Mouse (Mus musculus): Measurements from ENCODE around the gene Stard3nl. TPM values are rescaled to one million over a fixed set of nuclear protein-coding genes. Genes with fewer than 3 reads are reported as not detected.
A peak's percentile ranks its signal among the peaks of the same experiment; 100 is the strongest.

Stard3nl gene
- 90.0 and 94.4 TPM in 2 replicates for polyA plus RNA-seq (2012; rRNA removed)

GRCm38 (mm10) chr13:19395688-19396354, at the start of gene Stard3nl:
TSS of gene Stard3nl (minus strand) at chr13:19395795.
- Histone ChIP-seq H3K4me3 (ENCODE audit: insufficient read depth, low read length) (peak within 1 kb of the TSS; percentile 98), H3K4me1 (ENCODE audit: control insufficient read depth, insufficient read depth, low read length) (peaks cover 5% of the 10 kb centered on the region; the same call in 1 of the 2 replicates), H3K27ac (ENCODE audit: insufficient read depth, low read length) (peak within 1 kb of the TSS; percentile 97)
- TF ChIP-seq POLR2A (IDR thresholded peaks at IDR 0.05; ENCODE audit: extremely low read depth, insufficient read depth, low read length) (peak; percentile 60; the same call in 1 of the 2 replicates), CTCF (IDR thresholded peaks at IDR 0.05; ENCODE audit: extremely low read depth, insufficient read depth, low read length) (no peak)

- TF ChIP-seq CTCF (IDR thresholded peaks at IDR 0.05; ENCODE audit: extremely low read depth, insufficient read depth, low read length) (no peak; the same call in 1 of the 2 replicates), POLR2A (IDR thresholded peaks at IDR 0.05; ENCODE audit: extremely low read depth, insufficient read depth, low read length) (no peak)
- H3K27ac ChIP-seq (ENCODE audit: insufficient read depth, low read length) = no peak overlapping the region
- no peak overlapping the region for H3K4me3 ChIP-seq (ENCODE audit: insufficient read depth, low read length)
- no peaks in the 10 kb centered on the region for H3K4me1 ChIP-seq (ENCODE audit: control insufficient read depth, insufficient read depth, low read length)
These were observed 42.4 kb upstream of the Stard3nl start for GRCm38 (mm10) chr13:19438040-19438439.

DNA sequence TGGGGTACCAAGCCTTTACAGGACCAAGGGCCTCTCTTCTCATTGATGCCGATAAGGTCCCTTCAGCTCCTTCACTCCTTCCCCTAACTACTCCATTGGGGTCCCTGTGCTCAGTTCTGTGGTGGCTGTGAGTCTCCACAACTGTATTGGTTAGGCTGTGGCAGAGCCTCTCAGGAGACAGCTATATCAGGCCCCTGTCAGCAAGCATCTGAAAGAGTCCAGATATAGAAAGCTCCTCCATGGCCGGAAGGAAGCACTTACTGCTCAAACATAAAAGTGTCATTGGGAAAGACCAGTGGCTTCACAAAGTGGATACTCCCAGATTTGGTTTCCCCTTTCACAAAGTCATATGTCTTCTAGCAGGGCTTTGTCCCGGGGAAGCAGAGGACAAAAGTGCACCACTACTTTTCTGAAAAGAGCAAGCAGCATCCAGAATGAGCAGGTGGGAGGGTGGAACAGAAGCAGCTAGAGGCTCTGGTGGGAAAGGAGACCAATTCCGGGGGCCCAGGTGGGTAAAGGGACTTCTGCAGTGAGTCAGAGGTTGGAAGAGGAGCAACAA, 34.3 kb upstream of the Stard3nl start:
- Histone ChIP-seq H3K4me1 (ENCODE audit: control insufficient read depth, insufficient read depth, low read length) (no peaks in the 10 kb centered on the region), H3K4me3 (ENCODE audit: insufficient read depth, low read length) (no peak overlapping the region), H3K27ac (ENCODE audit: insufficient read depth, low read length) (no peak overlapping the region)
- TF ChIP-seq POLR2A (IDR thresholded peaks at IDR 0.05; ENCODE audit: extremely low read depth, insufficient read depth, low read length) = no peak
- TF ChIP-seq CTCF (IDR thresholded peaks at IDR 0.05; ENCODE audit: extremely low read depth, insufficient read depth, low read length) = no peak

- Histone ChIP-seq H3K4me1 (ENCODE audit: control insufficient read depth, insufficient read depth, low read length) (no peaks in the 10 kb centered on the region), H3K4me3 (ENCODE audit: insufficient read depth, low read length) (no peak overlapping the region), H3K27ac (ENCODE audit: insufficient read depth, low read length) (no peak overlapping the region)
- TF ChIP-seq CTCF (IDR thresholded peaks at IDR 0.05; ENCODE audit: extremely low read depth, insufficient read depth, low read length) (no peak), POLR2A (IDR thresholded peaks at IDR 0.05; ENCODE audit: extremely low read depth, insufficient read depth, low read length) (no peak)
These were observed 32.5 kb upstream of the Stard3nl start for GRCm38 (mm10) chr13:19428076-19428475.

- Histone ChIP-seq H3K27ac (ENCODE audit: insufficient read depth, low read length) (no peak overlapping the region), H3K4me1 (ENCODE audit: control insufficient read depth, insufficient read depth, low read length) (no peaks in the 10 kb centered on the region), H3K4me3 (ENCODE audit: insufficient read depth, low read length) (no peak overlapping the region)
- TF ChIP-seq POLR2A (IDR thresholded peaks at IDR 0.05; ENCODE audit: extremely low read depth, insufficient read depth, low read length) = no peak
- TF ChIP-seq CTCF (IDR thresholded peaks at IDR 0.05; ENCODE audit: extremely low read depth, insufficient read depth, low read length) = no peak
These were observed 29.0 kb upstream of the Stard3nl start for GRCm38 (mm10) chr13:19424563-19424962.

DNA sequence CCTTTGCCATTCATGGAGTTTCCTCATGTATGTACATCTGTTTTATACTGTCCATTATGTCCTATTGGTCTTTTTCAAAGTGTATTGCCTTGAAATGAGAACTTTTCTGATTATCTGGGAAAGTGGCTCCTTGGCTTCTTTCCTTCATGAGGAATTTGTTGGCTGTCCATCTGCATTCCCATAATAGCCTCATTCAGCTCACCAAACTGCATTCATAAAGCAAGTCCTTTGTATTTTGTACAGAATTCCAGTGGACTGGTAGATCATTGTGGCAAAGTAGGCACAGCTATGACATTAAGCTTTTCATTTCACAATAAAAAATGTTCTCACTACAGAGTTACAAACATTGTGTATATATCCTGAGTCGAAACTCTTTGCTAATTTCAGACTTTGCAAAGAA, 26.9 kb upstream of the Stard3nl start:
- H3K4me3 ChIP-seq (ENCODE audit: insufficient read depth, low read length) = no peak overlapping the region
- no peak for TF ChIP-seq POLR2A (IDR thresholded peaks at IDR 0.05; ENCODE audit: extremely low read depth, insufficient read depth, low read length)
- TF ChIP-seq CTCF (IDR thresholded peaks at IDR 0.05; ENCODE audit: extremely low read depth, insufficient read depth, low read length) = no peak
- no peak overlapping the region for H3K27ac ChIP-seq (ENCODE audit: insufficient read depth, low read length)
- H3K4me1 ChIP-seq (ENCODE audit: control insufficient read depth, insufficient read depth, low read length) = no peaks in the 10 kb centered on the region

- Histone ChIP-seq H3K27ac (ENCODE audit: insufficient read depth, low read length) (no peak overlapping the region), H3K4me1 (ENCODE audit: control insufficient read depth, insufficient read depth, low read length) (no peaks in the 10 kb centered on the region), H3K4me3 (ENCODE audit: insufficient read depth, low read length) (no peak overlapping the region)
- TF ChIP-seq CTCF (IDR thresholded peaks at IDR 0.05; ENCODE audit: extremely low read depth, insufficient read depth, low read length) (no peak), POLR2A (IDR thresholded peaks at IDR 0.05; ENCODE audit: extremely low read depth, insufficient read depth, low read length) (no peak)
These were observed 22.4 kb upstream of the Stard3nl start for GRCm38 (mm10) chr13:19417885-19418521.

DNA sequence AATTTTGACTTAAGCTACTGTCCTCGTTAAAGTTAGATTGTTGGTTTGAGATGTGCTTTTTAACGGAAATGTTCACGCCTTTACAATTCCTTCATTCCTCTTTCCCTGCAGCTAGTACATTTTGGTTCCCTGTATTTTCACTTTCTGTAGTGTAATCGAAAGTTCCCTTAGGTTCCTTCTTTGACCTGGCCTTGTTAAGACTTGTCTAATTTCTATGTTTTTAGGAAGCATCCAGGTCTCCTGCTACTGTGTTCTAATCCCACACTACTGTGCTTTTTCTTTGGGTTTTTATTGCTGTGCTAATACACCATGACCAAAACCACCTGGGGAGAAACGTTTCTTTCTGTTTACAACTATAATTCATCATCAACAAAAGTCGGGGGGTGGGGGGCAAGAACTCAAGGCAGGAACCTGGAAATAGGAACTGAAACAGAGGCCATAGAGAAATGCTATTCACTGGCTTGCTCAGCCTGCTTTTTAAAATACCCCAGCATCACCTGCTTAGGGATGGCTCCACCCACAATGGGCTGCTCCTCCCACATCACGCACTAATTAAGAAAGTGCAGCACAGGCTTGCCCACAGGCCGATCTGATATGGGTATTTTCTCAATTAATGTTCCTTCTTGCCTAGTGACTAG, 20.4 kb upstream of the Stard3nl start:
- TF ChIP-seq CTCF (IDR thresholded peaks at IDR 0.05; ENCODE audit: extremely low read depth, insufficient read depth, low read length) (no peak), POLR2A (IDR thresholded peaks at IDR 0.05; ENCODE audit: extremely low read depth, insufficient read depth, low read length) (no peak)
- Histone ChIP-seq H3K4me3 (ENCODE audit: insufficient read depth, low read length) (no peak overlapping the region), H3K4me1 (ENCODE audit: control insufficient read depth, insufficient read depth, low read length) (no peaks in the 10 kb centered on the region), H3K27ac (ENCODE audit: insufficient read depth, low read length) (no peak overlapping the region)

- no peaks in the 10 kb centered on the region for H3K4me1 ChIP-seq (ENCODE audit: control insufficient read depth, insufficient read depth, low read length)
- H3K4me3 ChIP-seq (ENCODE audit: insufficient read depth, low read length) = no peak overlapping the region
- H3K27ac ChIP-seq (ENCODE audit: insufficient read depth, low read length) = no peak overlapping the region
- TF ChIP-seq POLR2A (IDR thresholded peaks at IDR 0.05; ENCODE audit: extremely low read depth, insufficient read depth, low read length) = no peak
- TF ChIP-seq CTCF (IDR thresholded peaks at IDR 0.05; ENCODE audit: extremely low read depth, insufficient read depth, low read length) = no peak
These were observed 19.7 kb upstream of the Stard3nl start for GRCm38 (mm10) chr13:19415337-19415736.

Measured in cortical plate, adult 2 months (tissue).